Mouse (Mus musculus) lung, postnatal 0 days (tissue): ENCODE results near the gene Rara.

Experiments
- CTCF ChIP-seq: IDR thresholded peaks from 2 replicates; pipeline ENCODE4 v1.5.1; 2016; ENCODE audit warnings: antibody characterized with exemption, mild to moderate bottlenecking
- EP300 ChIP-seq: IDR thresholded peaks from 2 replicates; pipeline ENCODE4 v1.6.1; 2016; ENCODE audit warnings: antibody characterized with exemption, mild to moderate bottlenecking, control low read depth

DNA sequence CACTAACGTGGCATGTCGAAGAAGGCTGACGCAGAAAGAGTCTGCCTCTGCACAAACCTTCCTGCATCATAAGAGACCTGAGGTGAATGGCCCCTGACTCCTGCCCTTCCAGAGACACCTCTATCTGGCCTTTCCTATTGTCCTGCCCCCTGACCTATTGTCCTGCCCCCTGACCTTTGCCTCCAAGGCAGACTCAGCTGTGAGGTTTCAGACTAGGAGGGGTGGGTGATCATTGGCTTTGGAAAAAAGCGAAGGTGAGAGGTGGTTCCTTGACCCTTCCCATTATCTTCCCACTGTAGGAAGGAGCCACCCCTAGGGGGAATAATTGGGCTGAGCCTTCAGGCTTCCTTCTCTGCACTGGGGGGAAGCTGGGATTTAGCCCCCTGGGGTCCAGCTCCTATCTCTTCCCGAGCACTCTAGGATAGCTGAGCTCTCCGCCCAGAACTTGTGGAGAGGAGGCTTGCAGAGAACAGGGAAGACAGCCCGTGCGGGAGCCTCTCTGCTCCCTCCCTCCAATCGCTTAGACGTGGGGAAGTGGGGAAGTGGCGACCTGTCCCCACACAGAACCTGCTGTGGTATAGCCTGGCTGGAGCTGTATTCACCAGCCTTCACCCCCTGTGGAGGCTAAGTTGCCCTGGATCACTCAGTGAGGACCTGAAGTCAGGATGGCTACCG, 34.9 kb downstream of the Rara start:
- TF ChIP-seq CTCF (0 out of 2 replicates have a peak, but pooled peaks have one; percentile 22), EP300 (no peak)
